Mouse (Mus musculus): Measurements from ENCODE around the gene Psg22.
"Not testable (repeated sequence)": the region's sequence is repeated elsewhere in the genome, so short reads cannot be mapped to it uniquely, and the experiment has no call there.

DNA sequence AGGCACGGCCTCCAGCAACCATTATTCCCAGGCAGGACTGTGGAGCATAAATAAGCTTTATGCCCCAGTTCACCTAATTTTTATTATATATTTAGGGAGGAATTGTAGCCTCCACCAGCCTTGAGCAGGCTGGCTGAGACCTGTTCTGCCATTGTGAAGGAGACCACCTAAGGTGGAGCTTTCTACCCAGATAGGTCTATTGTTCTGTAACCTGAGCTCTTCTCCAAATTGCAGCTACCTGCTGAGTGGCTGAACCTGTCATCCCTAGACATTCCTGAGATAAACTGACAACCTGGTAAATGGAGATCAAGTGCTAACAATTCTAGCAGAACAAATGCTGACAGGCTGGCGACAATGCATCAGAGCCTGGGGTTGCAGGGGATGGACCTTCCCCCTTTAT lies 45.0 kb downstream of the Psg22 start:
- not testable (repeated sequence) for TF ChIP-seq POLR2A (IDR thresholded peaks at IDR 0.05; ENCODE audit: low read depth, low read length); CTCF (conservative IDR thresholded peaks at IDR 0.05; ENCODE audit: insufficient read depth, insufficient read length, low read depth, low read length)
